ENCODE assay signal across 9 mouse cellular contexts in genomic region chr7:3705911-3706310, GRCm38 (mm10). TPM values are rescaled to one million over a fixed set of nuclear protein-coding genes. Genes with fewer than 3 reads are reported as not detected.
DNase-seq lines count a peak whose midpoint lies in the region; ATAC-seq and TF ChIP-seq lines count a peak whose summit lies in the region.
"Had no signal": no experiment of that assay in that cellular context is flagged by ENCODE, and none has a peak within 500 bp of the region (broad histone marks: within the 10 kb centered on the region; RNA-seq: fewer than 3 reads in every experiment).

No protein-coding gene starts in this region.

- no peaks in the 10 kb centered on the region for H3K9me3 ChIP-seq in MEL (replicated peaks; ENCODE audit: insufficient read depth, low read length)
- no peaks in the 10 kb centered on the region for H3K9me3 ChIP-seq in hindbrain, embryonic 13.5 days
- H3K9me3 ChIP-seq in midbrain, embryonic 14.5 days (ENCODE audit: control insufficient read depth, low read length) = no peaks in the 10 kb centered on the region

- H3K27me3 ChIP-seq in heart, adult 2 months (ENCODE audit: control insufficient read depth, insufficient read depth, low read length) = no peaks in the 10 kb centered on the region
- H3K27me3 ChIP-seq in MEL (ENCODE audit: control insufficient read depth in 1 of 2, insufficient read depth in 2 of 2, low read length in 2 of 2) = no peaks in the 10 kb centered on the region
- H3K27me3 ChIP-seq in hindbrain, embryonic 13.5 days = no peaks in the 10 kb centered on the region
- H3K27me3 ChIP-seq in midbrain, embryonic 14.5 days (ENCODE audit: control insufficient read depth, insufficient read depth, low read length) = no peaks in the 10 kb centered on the region
- H3K27me3 ChIP-seq: Patski had no signal

- peaks cover 19% of the 10 kb centered on the region for H3K36me3 ChIP-seq in heart, adult 2 months (ENCODE audit: control insufficient read depth, insufficient read depth, low read length)
- H3K36me3 ChIP-seq in MEL (ENCODE audit: control insufficient read depth in 1 of 2, insufficient read depth in 2 of 2, low read length in 2 of 2) = peaks cover 6 to 18% of the 10 kb centered on the region in 2 experiments
- H3K36me3 ChIP-seq in hindbrain, embryonic 13.5 days = peaks cover 27% of the 10 kb centered on the region
- H3K36me3 ChIP-seq in midbrain, embryonic 14.5 days (ENCODE audit: control insufficient read depth, insufficient read depth, low read length) = peaks cover 39% of the 10 kb centered on the region

- DNase-seq in heart, adult 2 months = no peak
- no peak for DNase-seq in heart, postnatal 14 days
- DNase-seq in MEL (ENCODE audit: low read depth, low spot score) = peak; percentile 43
- no peak for DNase-seq in midbrain, embryonic 14.5 days
- DNase-seq in layer of hippocampus, postnatal 36 days = no peak
- no peak for DNase-seq in left cerebral cortex, postnatal 25 days (ENCODE audit: low spot score in 2 of 2)
- no peak for DNase-seq in cerebellum, postnatal 25 days

- intact Hi-C loops in heart, adult 2 months (cut with DNase I) = loop anchor here (10.0 kb wide), 2 partner anchors 411 to 739 kb away; partner anchors contain the start of gene Rdh13
- intact Hi-C loops in heart, postnatal 14 days (cut with DNase I) = no loop called here
- intact Hi-C loops in left cerebral cortex, postnatal 25 days (cut with DNase I) = loop anchor here (5.0 kb wide), 1 partner anchor 721 kb away; no protein-coding TSS in a partner anchor

- no peak for TF ChIP-seq RAD21 in MEL (IDR thresholded peaks at IDR 0.05; ENCODE audit: low read depth, low read length)

- H3K4me2 ChIP-seq in hindbrain, embryonic 13.5 days = peak overlapping the region; percentile 84
- H3K4me2 ChIP-seq in midbrain, embryonic 14.5 days (ENCODE audit: low read length) = peak overlapping the region; percentile 95

- ATAC-seq in hindbrain, embryonic 13.5 days (ENCODE audit: low FRiP score) = no peak
- no peak for ATAC-seq in midbrain, embryonic 14.5 days (ENCODE audit: low FRiP score, low TSS enrichment)
- ATAC-seq: Patski had no signal

- H3K79me2 ChIP-seq in heart, adult 2 months (replicated peaks; ENCODE audit: control insufficient read depth, insufficient read depth, low read length) = no peaks in the 10 kb centered on the region
- peaks cover 28% of the 10 kb centered on the region for H3K79me2 ChIP-seq in MEL (ENCODE audit: control insufficient read depth, insufficient read depth, low read length, poor library complexity)

- no peak overlapping the region for H3K4me3 ChIP-seq in heart, adult 2 months
- peak overlapping the region; percentile 49 to 99 for H3K4me3 ChIP-seq in MEL (ENCODE audit: control insufficient read depth in 1 of 2, insufficient read depth in 1 of 2, low read depth in 2 of 2, low read length in 2 of 2)
- peak overlapping the region; percentile 67 for H3K4me3 ChIP-seq in hindbrain, embryonic 13.5 days
- peak overlapping the region; percentile 84 for H3K4me3 ChIP-seq in midbrain, embryonic 14.5 days (replicated peaks; ENCODE audit: low read depth, low read length)

- peaks cover 5% of the 10 kb centered on the region for H3K4me1 ChIP-seq in heart, adult 2 months (ENCODE audit: control insufficient read depth, insufficient read depth, low read length)
- peaks cover 0 to 8% of the 10 kb centered on the region in 2 experiments; a peak in 1 of 4 replicates for H3K4me1 ChIP-seq in MEL (ENCODE audit: control insufficient read depth in 1 of 2, insufficient read depth in 2 of 2, low read length in 2 of 2)
- H3K4me1 ChIP-seq in hindbrain, embryonic 13.5 days (replicated peaks) = peaks cover 22% of the 10 kb centered on the region
- H3K4me1 ChIP-seq in midbrain, embryonic 14.5 days (ENCODE audit: control insufficient read depth, insufficient read depth, low read length) = peaks cover 13% of the 10 kb centered on the region

- WGBS in heart, adult 2 months = 27% methylated on average over 6 of the region's 6 CpGs
- 44% methylated on average over 6 of the region's 6 CpGs for whole genome bisulfite sequencing in hindbrain, embryonic 13.5 days
- WGBS in midbrain, embryonic 14.5 days = 41% methylated on average over 6 of the region's 6 CpGs

- peak overlapping the region; percentile 43 for H3K9ac ChIP-seq in heart, adult 2 months (ENCODE audit: low read depth, low read length)
- H3K9ac ChIP-seq in MEL (ENCODE audit: control insufficient read depth, low read depth, low read length, poor library complexity, severe bottlenecking) = peak overlapping the region; percentile 99
- H3K9ac ChIP-seq in hindbrain, embryonic 13.5 days = peak overlapping the region; percentile 82
- peak overlapping the region; percentile 80; the same call in 1 of the 2 replicates for H3K9ac ChIP-seq in midbrain, embryonic 14.5 days (replicated peaks; ENCODE audit: low read length)

- no peak for TF ChIP-seq CTCF in heart, adult 2 months (IDR thresholded peaks at IDR 0.05)
- TF ChIP-seq CTCF in MEL (IDR thresholded peaks at IDR 0.05 in 2 of 3, conservative IDR thresholded peaks at IDR 0.05 in 1 of 3; ENCODE audit: control insufficient read depth in 1 of 3, insufficient read depth in 1 of 3, low read depth in 2 of 3, low read length in 3 of 3, poor library complexity in 1 of 3, severe bottlenecking in 1 of 3) = no peak

- no peak overlapping the region; the same call in 1 of the 2 replicates for H3K27ac ChIP-seq in heart, adult 2 months
- peak overlapping the region; percentile 98 for H3K27ac ChIP-seq in MEL (ENCODE audit: control insufficient read depth, low read depth, low read length)
- H3K27ac ChIP-seq in hindbrain, embryonic 13.5 days = no peak overlapping the region
- H3K27ac ChIP-seq in midbrain, embryonic 14.5 days (replicated peaks; ENCODE audit: low read depth, low read length) = 0 out of 2 replicates have a peak overlapping the region, but pooled peaks have one; percentile 32

- no peak for TF ChIP-seq POLR2A in heart, adult 2 months (IDR thresholded peaks at IDR 0.05; ENCODE audit: insufficient read depth, low read depth, low read length)
- peak in 1 of 2 experiments; percentile 22; a peak in 1 of 4 replicates for TF ChIP-seq POLR2A in MEL (IDR thresholded peaks at IDR 0.05; ENCODE audit: control insufficient read depth in 1 of 2, insufficient read depth in 1 of 2, low read depth in 1 of 2, low read length in 2 of 2, poor library complexity in 1 of 2)

- no peak for TF ChIP-seq EP300 in heart, adult 2 months (IDR thresholded peaks at IDR 0.05; ENCODE audit: insufficient read depth, low read depth, low read length)
- no peak for TF ChIP-seq EP300 in MEL (IDR thresholded peaks at IDR 0.05; ENCODE audit: low read depth in 1 of 2, low read length in 2 of 2)

RNA-seq across cellular contexts. Expression of gene Rps9, which starts 2.1 kb away (rescaled TPM):
- 100 to 1,000 TPM; 584 to 688 TPM for total RNA-seq in heart, adult 2 months (2021)
- 761 and 901 TPM in 2 replicates for polyA plus RNA-seq in heart, adult 2 months (2012; rRNA removed)
- 100 to 1,000 TPM; 628 to 698 TPM for total RNA-seq in heart, postnatal 14 days (2021)
- total RNA-seq in MEL (2012; rRNA removed) = 2,912 and 2,921 TPM in 2 replicates
- 1,000 to 10,000 TPM in 1 of 2 experiments, not detected in 1; 2,284 TPM for polyA plus RNA-seq in MEL (2012; ENCODE audit: insufficient read depth in 1 of 2, insufficient read length in 2 of 2, low read depth in 1 of 2, low replicate concordance in 2 of 2, missing spikeins in 1 of 2)
- 948 and 980 TPM in 2 replicates for polyA plus RNA-seq in hindbrain, embryonic 13.5 days (2015; fragmentation: Nextera tagmentation; extraction: Ambion mirVana)
- 857 and 868 TPM in 2 replicates for polyA plus RNA-seq in midbrain, embryonic 14.5 days (2014; fragmentation: Nextera tagmentation; extraction: Ambion mirVana)
- total RNA-seq in layer of hippocampus, postnatal 36 days (2021) = 100 to 1,000 TPM; 396 to 403 TPM
- total RNA-seq in left cerebral cortex, postnatal 25 days (2021) = 100 to 1,000 TPM; 322 to 328 TPM

RNA-seq across cellular contexts. Expression of gene Mboat7, which starts 12.6 kb away (rescaled TPM):
- total RNA-seq in heart, adult 2 months (2021) = 10 to 100 TPM; 19.2 to 19.7 TPM
- polyA plus RNA-seq in heart, adult 2 months (2012; rRNA removed) = 24.9 and 25.0 TPM in 2 replicates
- total RNA-seq in heart, postnatal 14 days (2021) = 10 to 100 TPM; 22.9 to 23.1 TPM
- total RNA-seq in MEL (2012; rRNA removed) = 31.1 and 33.9 TPM in 2 replicates
- 100 to 1,000 TPM in 1 of 2 experiments, not detected in 1; 113 TPM for polyA plus RNA-seq in MEL (2012; ENCODE audit: insufficient read depth in 1 of 2, insufficient read length in 2 of 2, low read depth in 1 of 2, low replicate concordance in 2 of 2, missing spikeins in 1 of 2)
- polyA plus RNA-seq in hindbrain, embryonic 13.5 days (2015; fragmentation: Nextera tagmentation; extraction: Ambion mirVana) = 64.3 and 69.0 TPM in 2 replicates
- 70.6 and 70.7 TPM in 2 replicates for polyA plus RNA-seq in midbrain, embryonic 14.5 days (2014; fragmentation: Nextera tagmentation; extraction: Ambion mirVana)
- total RNA-seq in layer of hippocampus, postnatal 36 days (2021) = 100 to 1,000 TPM; 154 to 158 TPM
- 100 to 1,000 TPM; 212 to 220 TPM for total RNA-seq in left cerebral cortex, postnatal 25 days (2021)

RNA-seq across cellular contexts. Expression of gene Tsen34, which starts 13.2 kb away (rescaled TPM):
- 10 to 100 TPM; 60.0 to 66.6 TPM for total RNA-seq in heart, adult 2 months (2021)
- 80.8 and 82.3 TPM in 2 replicates for polyA plus RNA-seq in heart, adult 2 months (2012; rRNA removed)
- total RNA-seq in heart, postnatal 14 days (2021) = 10 to 100 TPM; 68.0 to 85.6 TPM
- total RNA-seq in MEL (2012; rRNA removed) = 16.0 and 17.1 TPM in 2 replicates
- polyA plus RNA-seq in MEL (2012; ENCODE audit: insufficient read depth in 1 of 2, insufficient read length in 2 of 2, low read depth in 1 of 2, low replicate concordance in 2 of 2, missing spikeins in 1 of 2) = 10 to 100 TPM in 1 of 2 experiments, not detected in 1; 21.7 TPM
- 233 and 242 TPM in 2 replicates for polyA plus RNA-seq in hindbrain, embryonic 13.5 days (2015; fragmentation: Nextera tagmentation; extraction: Ambion mirVana)
- polyA plus RNA-seq in midbrain, embryonic 14.5 days (2014; fragmentation: Nextera tagmentation; extraction: Ambion mirVana) = 232 and 277 TPM in 2 replicates
- 10 to 100 TPM; 79.0 to 83.4 TPM for total RNA-seq in layer of hippocampus, postnatal 36 days (2021)
- total RNA-seq in left cerebral cortex, postnatal 25 days (2021) = 10 to 100 TPM; 71.6 to 73.4 TPM

RNA-seq across cellular contexts. Expression of gene Pirb, which starts 14.3 kb away (rescaled TPM):
- 1 to 10 TPM; 2.2 to 2.4 TPM for total RNA-seq in heart, adult 2 months (2021)
- 5.7 and 6.7 TPM in 2 replicates for polyA plus RNA-seq in heart, adult 2 months (2012; rRNA removed)
- total RNA-seq in heart, postnatal 14 days (2021) = 1 to 10 TPM; 1.1 to 1.4 TPM
- 0.12 and 0.20 TPM in 2 replicates for total RNA-seq in MEL (2012; rRNA removed)
- polyA plus RNA-seq in MEL (2012; ENCODE audit: insufficient read depth in 1 of 2, insufficient read length in 2 of 2, low read depth in 1 of 2, low replicate concordance in 2 of 2, missing spikeins in 1 of 2) = under 1 TPM in 1 of 2 experiments, not detected in 1; 0.56 TPM
- 0.25 and 0.32 TPM in 2 replicates for polyA plus RNA-seq in hindbrain, embryonic 13.5 days (2015; fragmentation: Nextera tagmentation; extraction: Ambion mirVana)
- polyA plus RNA-seq in midbrain, embryonic 14.5 days (2014; fragmentation: Nextera tagmentation; extraction: Ambion mirVana) = 0.11 and 0.34 TPM in 2 replicates
- under 1 TPM; 0.12 to 0.15 TPM for total RNA-seq in layer of hippocampus, postnatal 36 days (2021)
- total RNA-seq in left cerebral cortex, postnatal 25 days (2021) = under 1 TPM; 0.18 to 0.21 TPM

RNA-seq across cellular contexts. Expression of gene Tmc4, which starts 28.6 kb away (rescaled TPM):
- total RNA-seq in heart, adult 2 months (2021) = 1 to 10 TPM; 1.4 to 2.1 TPM
- polyA plus RNA-seq in heart, adult 2 months (2012; rRNA removed) = 3.3 and 4.9 TPM in 2 replicates
- 1 to 10 TPM; 1.1 to 2.0 TPM for total RNA-seq in heart, postnatal 14 days (2021)
- 2.0 and 2.7 TPM in 2 replicates for total RNA-seq in MEL (2012; rRNA removed)
- polyA plus RNA-seq in MEL (2012; ENCODE audit: insufficient read depth in 1 of 2, insufficient read length in 2 of 2, low read depth in 1 of 2, low replicate concordance in 2 of 2, missing spikeins in 1 of 2) = 10 to 100 TPM in 1 of 2 experiments, not detected in 1; 16.8 TPM
- polyA plus RNA-seq in hindbrain, embryonic 13.5 days (2015; fragmentation: Nextera tagmentation; extraction: Ambion mirVana) = 4.7 and 5.8 TPM in 2 replicates
- 3.0 and 3.2 TPM in 2 replicates for polyA plus RNA-seq in midbrain, embryonic 14.5 days (2014; fragmentation: Nextera tagmentation; extraction: Ambion mirVana)
- 10 to 100 TPM in 1 of 2 experiments, 1 to 10 TPM in 1; 7.5 to 11.6 TPM for total RNA-seq in layer of hippocampus, postnatal 36 days (2021)
- total RNA-seq in left cerebral cortex, postnatal 25 days (2021) = 1 to 10 TPM; 6.5 to 7.1 TPM

Comparison
In these comparisons a context has a peak if more than half of its experiments do, and no peak if none do; other contexts are left out.
1. H3K27ac ChIP-seq: peak in MEL (single experiment) and midbrain, embryonic 14.5 days (single experiment); none in heart, adult 2 months (single experiment) and hindbrain, embryonic 13.5 days (single experiment).
2. H3K9ac ChIP-seq: peak in every context shown above with its lines; median percentile 99 in MEL; 82 in hindbrain, embryonic 13.5 days; 80 in midbrain, embryonic 14.5 days; 43 in heart, adult 2 months.